Mouse (Mus musculus): ENCODE measurements at regions not wholly inside any gene's neighbourhood (a gene's known extent, or its start where the extent isn't known, plus 50 kb on each side); places are given as distances from the start of the nearest gene placed in this dataset.

GRCm38 (mm10) chr1:151078909-151079522 is 85.8 kb upstream of the Hmcn1 start:
- H3K9ac ChIP-seq: no peak overlapping the region
- H3K36me3 ChIP-seq: no peaks in the 10 kb centered on the region
- H3K4me2 ChIP-seq (replicated peaks): no peak overlapping the region
- H3K4me1 ChIP-seq: peaks cover 6% of the 10 kb centered on the region; the same call in 1 of the 2 replicates
- WGBS: 29% methylated on average over 16 of the region's 16 CpGs
- ATAC-seq (ENCODE audit: insufficient number of reproducible peaks, low FRiP score, low TSS enrichment, low read depth): no peak
- H3K27me3 ChIP-seq: no peaks in the 10 kb centered on the region
- no peak overlapping the region for H3K4me3 ChIP-seq (replicated peaks)
- no peaks in the 10 kb centered on the region for H3K9me3 ChIP-seq (replicated peaks)
- no peak overlapping the region for H3K27ac ChIP-seq (replicated peaks)

DNA sequence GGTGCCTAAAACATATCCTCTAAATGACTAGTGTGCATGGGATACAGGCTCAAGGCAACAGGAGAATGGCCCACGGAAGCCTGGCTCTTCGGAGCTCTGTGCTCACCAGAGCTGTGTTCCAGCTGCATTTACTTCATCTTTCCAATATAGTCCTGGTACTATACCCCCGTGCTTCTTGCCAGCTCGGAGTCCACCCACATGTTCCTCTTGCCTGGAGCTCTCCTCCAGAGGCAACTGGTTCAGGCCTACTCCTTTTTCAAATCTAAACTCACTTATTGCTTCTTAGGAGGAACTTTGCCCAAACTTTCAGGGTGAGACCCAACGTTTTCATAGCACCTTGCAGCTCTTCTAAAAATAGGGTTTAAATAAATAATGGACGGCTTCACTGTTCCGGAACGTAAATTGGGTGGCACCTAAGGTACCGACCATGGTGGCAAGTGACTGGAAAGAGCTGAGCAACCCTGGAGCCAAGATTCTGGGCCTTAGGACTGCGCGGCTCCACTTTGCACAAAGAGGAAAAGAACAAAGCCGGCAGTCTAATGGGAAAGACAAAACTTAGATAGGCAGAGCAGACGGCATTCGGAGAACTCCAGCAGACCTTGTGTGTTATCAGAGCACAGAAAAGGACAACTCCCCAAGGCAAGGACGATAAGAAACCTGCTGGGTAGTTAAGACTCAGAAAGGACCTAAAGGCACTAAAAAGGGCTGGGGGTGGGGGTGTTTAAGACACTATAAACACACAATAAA is 86.6 kb upstream of the Hmcn1 start:
- 82% methylated on average over 15 of the region's 15 CpGs for WGBS
- Histone ChIP-seq H3K9ac (no peak overlapping the region), H3K27me3 (no peaks in the 10 kb centered on the region), H3K4me2 (replicated peaks) (no peak overlapping the region), H3K36me3 (no peaks in the 10 kb centered on the region), H3K9me3 (replicated peaks) (no peaks in the 10 kb centered on the region), H3K4me3 (replicated peaks) (no peak overlapping the region), H3K27ac (replicated peaks) (no peak overlapping the region), H3K4me1 (peaks cover 6% of the 10 kb centered on the region; the same call in 1 of the 2 replicates)
- ATAC-seq (ENCODE audit: insufficient number of reproducible peaks, low FRiP score, low TSS enrichment, low read depth): no peak

DNA sequence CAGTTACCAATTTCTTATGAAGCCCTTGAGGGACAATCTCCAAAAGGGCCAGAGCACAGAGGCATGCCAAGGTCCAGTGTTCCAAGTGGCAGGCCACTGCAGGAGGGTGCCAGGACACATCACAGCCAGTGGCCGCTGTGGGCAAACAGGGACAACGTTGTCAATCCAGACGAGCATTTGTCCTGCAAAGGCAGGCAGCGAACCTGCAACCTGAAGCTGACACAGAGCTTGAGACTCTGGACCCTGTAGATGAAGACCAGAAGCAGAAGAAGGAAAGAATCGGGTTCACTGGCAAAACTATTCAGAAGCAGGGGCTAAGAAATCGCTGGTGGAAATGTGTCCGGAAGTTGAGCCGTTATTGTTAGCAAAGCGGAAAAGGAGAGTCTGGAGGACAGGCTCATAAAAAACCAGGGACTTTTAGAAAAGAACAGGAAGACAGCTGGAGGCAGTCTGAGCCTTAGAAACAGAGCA is 87.3 kb upstream of the Hmcn1 start:
- H3K4me1 ChIP-seq: peaks cover 6% of the 10 kb centered on the region; the same call in 1 of the 2 replicates
- no peak overlapping the region for H3K4me3 ChIP-seq (replicated peaks)
- 63% methylated on average over 9 of the region's 9 CpGs for WGBS
- no peaks in the 10 kb centered on the region for H3K9me3 ChIP-seq (replicated peaks)
- no peaks in the 10 kb centered on the region for H3K27me3 ChIP-seq
- no peak for ATAC-seq (ENCODE audit: insufficient number of reproducible peaks, low FRiP score, low TSS enrichment, low read depth)
- no peak overlapping the region for H3K4me2 ChIP-seq (replicated peaks)
- no peak overlapping the region for H3K9ac ChIP-seq
- no peak overlapping the region; the same call in 1 of the 2 replicates for H3K27ac ChIP-seq (replicated peaks)
- no peaks in the 10 kb centered on the region for H3K36me3 ChIP-seq

GRCm38 (mm10) chr1:151082510-151083033 is 89.3 kb upstream of the Hmcn1 start:
- H3K27me3 ChIP-seq: no peaks in the 10 kb centered on the region
- H3K27ac ChIP-seq (replicated peaks): no peak overlapping the region
- H3K4me3 ChIP-seq (replicated peaks): no peak overlapping the region
- H3K9me3 ChIP-seq (replicated peaks): no peaks in the 10 kb centered on the region
- peaks cover 6% of the 10 kb centered on the region; the same call in 1 of the 2 replicates for H3K4me1 ChIP-seq
- no peak for ATAC-seq (ENCODE audit: insufficient number of reproducible peaks, low FRiP score, low TSS enrichment, low read depth)
- WGBS: 83% methylated on average over 5 of the region's 5 CpGs
- H3K9ac ChIP-seq: no peak overlapping the region
- no peak overlapping the region for H3K4me2 ChIP-seq (replicated peaks)
- no peaks in the 10 kb centered on the region for H3K36me3 ChIP-seq

DNA sequence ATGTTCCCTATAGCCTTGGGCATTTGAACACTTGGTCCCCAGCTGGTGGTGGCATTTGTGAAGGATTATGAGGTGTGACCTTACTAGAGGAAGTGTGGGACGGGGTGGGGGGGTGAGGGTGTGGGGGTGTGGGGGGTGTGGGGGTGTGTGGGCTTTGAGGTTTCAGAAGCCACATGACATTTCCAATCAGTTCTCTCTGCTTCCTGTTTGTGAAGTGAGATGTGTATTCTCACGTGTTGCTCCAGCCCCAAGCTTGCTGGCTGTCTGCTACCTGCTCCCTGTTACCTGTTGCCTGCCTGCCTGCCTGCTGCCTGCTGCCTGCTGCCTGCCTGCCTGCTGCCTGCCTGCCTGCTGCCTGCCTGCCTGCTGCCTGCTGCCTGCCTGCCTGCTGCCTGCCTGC is 90.6 kb upstream of the Hmcn1 start:
- Histone ChIP-seq H3K27ac (replicated peaks) (no peak overlapping the region), H3K4me2 (replicated peaks) (no peak overlapping the region), H3K27me3 (no peaks in the 10 kb centered on the region), H3K9me3 (replicated peaks) (no peaks in the 10 kb centered on the region), H3K36me3 (no peaks in the 10 kb centered on the region), H3K4me1 (peaks cover 4% of the 10 kb centered on the region; the same call in 1 of the 2 replicates), H3K4me3 (replicated peaks) (no peak overlapping the region), H3K9ac (no peak overlapping the region)
- no peak for ATAC-seq (ENCODE audit: insufficient number of reproducible peaks, low FRiP score, low TSS enrichment, low read depth)
- 76% methylated on average over 2 of the region's 2 CpGs for WGBS

GRCm38 (mm10) chr1:151086111-151086859 is 93.0 kb upstream of the Hmcn1 start:
- H3K9me3 ChIP-seq (replicated peaks): no peaks in the 10 kb centered on the region
- H3K36me3 ChIP-seq: no peaks in the 10 kb centered on the region
- no peak for ATAC-seq (ENCODE audit: insufficient number of reproducible peaks, low FRiP score, low TSS enrichment, low read depth)
- no peak overlapping the region for H3K4me3 ChIP-seq (replicated peaks)
- no peaks in the 10 kb centered on the region for H3K4me1 ChIP-seq
- no peak overlapping the region for H3K27ac ChIP-seq (replicated peaks)
- H3K27me3 ChIP-seq: no peaks in the 10 kb centered on the region
- H3K9ac ChIP-seq: no peak overlapping the region
- WGBS: 61% methylated on average over 22 of the region's 22 CpGs
- no peak overlapping the region for H3K4me2 ChIP-seq (replicated peaks)

DNA sequence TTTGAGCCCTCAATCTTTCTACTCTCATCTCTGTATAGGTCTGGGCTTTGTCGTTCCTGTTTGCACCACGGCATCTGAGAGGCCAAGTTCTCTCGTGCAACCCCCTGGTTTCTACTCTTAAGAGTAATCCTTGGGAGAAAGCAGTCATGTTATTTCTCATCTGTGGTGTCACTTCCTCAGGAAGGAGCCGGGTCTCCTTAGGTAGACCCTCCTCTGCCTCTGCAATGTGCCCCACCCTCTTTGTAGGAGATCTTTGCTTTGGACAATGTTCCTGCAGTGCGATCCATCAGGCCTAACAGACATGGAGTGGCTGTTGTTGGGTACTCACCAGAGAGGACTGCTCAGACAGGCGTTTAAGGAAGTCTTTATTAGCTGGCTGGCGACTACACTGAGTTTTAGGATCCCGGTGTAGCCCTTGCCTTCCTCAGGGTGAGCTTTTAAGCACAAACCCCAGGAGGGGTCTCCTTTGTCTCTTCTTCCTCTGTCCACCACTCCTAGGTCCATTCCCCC is 94.0 kb upstream of the Hmcn1 start:
- no peaks in the 10 kb centered on the region for H3K27me3 ChIP-seq
- no peak overlapping the region for H3K27ac ChIP-seq (replicated peaks)
- H3K4me2 ChIP-seq (replicated peaks): no peak overlapping the region
- H3K4me3 ChIP-seq (replicated peaks): no peak overlapping the region
- no peak for ATAC-seq (ENCODE audit: insufficient number of reproducible peaks, low FRiP score, low TSS enrichment, low read depth)
- 80% methylated on average over 8 of the region's 8 CpGs for WGBS
- H3K9ac ChIP-seq: no peak overlapping the region
- no peaks in the 10 kb centered on the region for H3K9me3 ChIP-seq (replicated peaks)
- H3K36me3 ChIP-seq: no peaks in the 10 kb centered on the region
- H3K4me1 ChIP-seq: no peaks in the 10 kb centered on the region

GRCm38 (mm10) chr1:151087811-151088511 is 94.4 kb upstream of the Gm47985 start:
- WGBS: 78% methylated on average over 14 of the region's 14 CpGs
- H3K27me3 ChIP-seq: no peaks in the 10 kb centered on the region
- no peak overlapping the region for H3K27ac ChIP-seq (replicated peaks)
- H3K4me3 ChIP-seq (replicated peaks): no peak overlapping the region
- no peaks in the 10 kb centered on the region for H3K36me3 ChIP-seq
- no peaks in the 10 kb centered on the region for H3K4me1 ChIP-seq
- H3K4me2 ChIP-seq (replicated peaks): no peak overlapping the region
- ATAC-seq (ENCODE audit: insufficient number of reproducible peaks, low FRiP score, low TSS enrichment, low read depth): no peak
- no peaks in the 10 kb centered on the region for H3K9me3 ChIP-seq (replicated peaks)
- H3K9ac ChIP-seq: no peak overlapping the region

- H3K9ac ChIP-seq: no peak overlapping the region
- no peaks in the 10 kb centered on the region for H3K9me3 ChIP-seq (replicated peaks)
- ATAC-seq (ENCODE audit: insufficient number of reproducible peaks, low FRiP score, low TSS enrichment, low read depth): no peak
- H3K4me2 ChIP-seq (replicated peaks): no peak overlapping the region
- H3K27ac ChIP-seq (replicated peaks): no peak overlapping the region
- H3K27me3 ChIP-seq: no peaks in the 10 kb centered on the region
- WGBS: 74% methylated on average over 11 of the region's 11 CpGs
- H3K36me3 ChIP-seq: no peaks in the 10 kb centered on the region
- H3K4me3 ChIP-seq (replicated peaks): no peak overlapping the region
- H3K4me1 ChIP-seq: no peaks in the 10 kb centered on the region
Measured at GRCm38 (mm10) chr1:151088535-151089125, 93.7 kb upstream of the Gm47985 start.

DNA sequence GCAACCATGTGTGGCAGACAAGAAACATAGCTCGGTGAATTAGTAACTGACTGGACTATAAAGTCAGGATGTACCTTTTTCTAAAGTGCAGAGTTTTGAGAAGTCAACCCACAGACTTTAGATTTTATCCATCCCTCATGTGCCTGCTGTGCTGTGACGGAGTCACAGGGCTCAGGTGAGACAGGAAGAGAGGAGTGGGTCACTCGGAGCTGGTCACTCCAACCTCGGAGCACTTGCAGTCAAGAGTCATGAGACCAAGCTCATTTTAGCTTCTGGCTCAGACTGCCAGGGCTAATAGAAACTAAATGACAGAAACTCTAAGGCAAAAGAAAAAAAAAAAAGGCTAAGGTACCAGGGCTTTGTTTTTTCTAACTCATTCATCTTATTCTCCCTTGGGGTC is 90.3 kb upstream of the Gm47985 start:
- Histone ChIP-seq H3K4me3 (replicated peaks) (no peak overlapping the region), H3K4me2 (replicated peaks) (no peak overlapping the region), H3K36me3 (no peaks in the 10 kb centered on the region), H3K9ac (no peak overlapping the region), H3K4me1 (0 out of 2 replicates have a peak, but pooled peaks cover 4% of the 10 kb centered on the region), H3K9me3 (replicated peaks) (no peaks in the 10 kb centered on the region), H3K27ac (replicated peaks) (no peak overlapping the region), H3K27me3 (no peaks in the 10 kb centered on the region)
- ATAC-seq (ENCODE audit: insufficient number of reproducible peaks, low FRiP score, low TSS enrichment, low read depth): no peak
- WGBS: 69% methylated on average over 4 of the region's 4 CpGs
